Mouse (Mus musculus) neural tube, embryonic 13.5 days (tissue): ENCODE data around the gene Bmp10. TPM values are rescaled to one million over a fixed set of nuclear protein-coding genes. Genes with fewer than 3 reads are reported as not detected.

Experiments used
- polyA plus RNA-seq: library from polyadenylated mRNA; unstranded; fragments of >200 nt; fragmentation: Nextera tagmentation; extraction: Ambion mirVana; gene quantifications from 2 replicates; pipeline ENCODE4 v1.2.1, GENCODE M21; 2015

The Bmp10 gene
- polyA plus RNA-seq, 1 experiment from 2014 or later: not detected

Other genes starting within 250 kb of the Bmp10 start
- gene Antxr1, start 93.2 kb upstream of the Bmp10 start, polyA plus RNA-seq: 4.3 and 6.1 TPM in 2 replicates
- gene Gkn1, start 78.1 kb upstream of the Bmp10 start, polyA plus RNA-seq: not detected in 2 replicates
- not detected in 2 replicates for gene Gkn2, start 55.6 kb upstream of the Bmp10 start, polyA plus RNA-seq
- gene Gkn3, start 40.1 kb upstream of the Bmp10 start, polyA plus RNA-seq: not detected in 2 replicates
- gene Arhgap25, start 104.3 kb downstream of the Bmp10 start, polyA plus RNA-seq: 4.9 TPM in 2 replicates
- 5.3 and 5.7 TPM in 2 replicates for gene Prokr1, start 161.7 kb downstream of the Bmp10 start, polyA plus RNA-seq
- 8.9 and 12.3 TPM in 2 replicates for gene Aplf, start 243.2 kb downstream of the Bmp10 start, polyA plus RNA-seq